ENCODE assay signal across 10 mouse cellular contexts in genomic region chr11:64035709-64036108, GRCm38 (mm10).
"Had no signal": no experiment of that assay in that cellular context is flagged by ENCODE, and none has a peak within 500 bp of the region (broad histone marks: within the 10 kb centered on the region; RNA-seq: fewer than 3 reads in every experiment).

No protein-coding gene starts in this region.

- H3K4me1 ChIP-seq: stomach, embryonic 15.5 days had no signal

- ATAC-seq: midbrain, embryonic 13.5 days; midbrain, embryonic 15.5 days had no signal

- H3K4me3 ChIP-seq: megakaryocyte, embryonic 14.5 days; midbrain, embryonic 13.5 days; midbrain, embryonic 15.5 days; neural tube, embryonic 12.5 days; stomach, embryonic 15.5 days had no signal

- DNase-seq: lung, embryonic 14.5 days; right cerebral cortex, postnatal 14 days; thymus, adult 18-20 months; thymus, postnatal 14 days; thymus, postnatal 36 days had no signal

- H3K27me3 ChIP-seq: midbrain, embryonic 13.5 days; midbrain, embryonic 15.5 days; neural tube, embryonic 12.5 days; stomach, embryonic 15.5 days had no signal

- H3K9me3 ChIP-seq: megakaryocyte, embryonic 14.5 days; midbrain, embryonic 13.5 days; midbrain, embryonic 15.5 days; neural tube, embryonic 12.5 days; stomach, embryonic 15.5 days had no signal

- H3K36me3 ChIP-seq: midbrain, embryonic 13.5 days; midbrain, embryonic 15.5 days; neural tube, embryonic 12.5 days; stomach, embryonic 15.5 days had no signal
